Mouse (Mus musculus): ENCODE results near the gene Sphk1.

The Sphk1 gene

DNA sequence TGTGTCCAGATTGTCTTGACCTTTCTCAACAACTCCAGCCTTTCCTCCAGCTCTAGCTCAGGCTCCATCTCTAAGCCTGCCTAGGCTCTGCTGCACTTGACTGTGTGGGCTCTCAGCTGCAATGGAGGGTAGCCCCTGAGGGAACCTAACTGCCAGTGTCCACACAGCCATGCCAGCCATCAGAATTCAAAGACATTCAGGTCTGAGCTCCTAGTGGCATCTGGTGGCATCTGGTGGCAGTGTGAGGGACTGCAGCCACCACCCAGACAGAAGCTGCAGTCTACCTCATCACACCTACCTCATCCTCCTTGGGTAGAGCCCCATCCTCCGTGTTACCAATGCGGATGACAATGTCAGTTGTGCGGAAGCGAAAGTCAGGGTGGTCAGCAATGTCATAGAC is 12.4 kb downstream of the Sphk1 start:
- no peak for DNase-seq

DNA sequence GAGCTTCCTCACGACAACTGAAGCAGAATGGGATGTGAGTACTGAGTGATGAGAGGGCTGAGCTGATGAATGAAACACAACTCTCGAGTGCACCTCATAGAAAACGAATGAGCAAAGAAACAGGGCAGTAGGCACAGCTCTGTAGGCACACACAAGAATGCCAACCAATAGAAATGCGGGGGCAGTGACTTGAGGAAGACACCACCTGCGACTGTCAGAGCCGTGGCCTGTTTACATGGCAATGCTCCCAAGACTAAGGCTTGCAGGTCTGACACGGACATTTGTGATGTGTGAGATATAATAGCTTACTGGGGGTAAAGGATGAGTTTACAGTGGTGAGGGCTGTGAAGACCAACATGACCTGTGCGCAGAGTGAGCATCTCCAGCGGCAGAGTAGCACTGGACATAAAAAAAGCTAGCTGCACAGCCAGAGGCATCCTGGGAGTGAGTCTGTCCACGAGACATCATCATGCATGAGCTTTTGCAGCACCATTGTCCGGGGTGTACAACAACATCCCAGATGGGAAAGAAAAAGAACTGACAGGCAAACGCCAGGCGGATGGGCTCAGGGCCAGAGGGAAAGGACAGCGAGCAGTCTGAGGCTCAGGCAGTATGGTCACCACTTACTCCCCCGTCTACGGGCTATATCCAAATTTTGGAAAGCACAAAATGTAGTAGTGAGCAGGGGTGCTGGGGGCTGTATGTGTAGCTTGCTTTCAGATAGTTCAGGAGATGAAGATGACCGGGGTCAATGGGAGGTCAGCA is 16.8 kb downstream of the Sphk1 start:
- DNase-seq = no peak

DNA sequence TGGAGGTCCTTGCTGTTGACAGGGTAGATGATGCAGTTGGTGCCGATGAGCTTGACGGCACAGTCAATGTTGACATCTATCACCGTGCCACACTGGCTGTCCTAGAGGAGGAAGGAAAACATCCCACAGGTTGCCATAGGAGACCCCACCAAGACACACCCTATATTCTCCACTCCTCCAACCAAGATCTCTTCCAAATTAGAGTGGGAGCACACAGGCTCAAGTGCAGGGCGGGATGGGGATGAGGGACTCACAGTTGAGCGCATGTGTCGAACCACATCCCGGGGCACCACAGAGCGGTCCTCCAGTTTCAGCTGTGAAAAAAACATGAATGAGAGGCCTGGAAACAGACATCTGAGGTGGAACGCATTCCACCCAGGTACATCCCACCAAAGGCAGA is 18.1 kb downstream of the Sphk1 start:
- no peak for DNase-seq

DNA sequence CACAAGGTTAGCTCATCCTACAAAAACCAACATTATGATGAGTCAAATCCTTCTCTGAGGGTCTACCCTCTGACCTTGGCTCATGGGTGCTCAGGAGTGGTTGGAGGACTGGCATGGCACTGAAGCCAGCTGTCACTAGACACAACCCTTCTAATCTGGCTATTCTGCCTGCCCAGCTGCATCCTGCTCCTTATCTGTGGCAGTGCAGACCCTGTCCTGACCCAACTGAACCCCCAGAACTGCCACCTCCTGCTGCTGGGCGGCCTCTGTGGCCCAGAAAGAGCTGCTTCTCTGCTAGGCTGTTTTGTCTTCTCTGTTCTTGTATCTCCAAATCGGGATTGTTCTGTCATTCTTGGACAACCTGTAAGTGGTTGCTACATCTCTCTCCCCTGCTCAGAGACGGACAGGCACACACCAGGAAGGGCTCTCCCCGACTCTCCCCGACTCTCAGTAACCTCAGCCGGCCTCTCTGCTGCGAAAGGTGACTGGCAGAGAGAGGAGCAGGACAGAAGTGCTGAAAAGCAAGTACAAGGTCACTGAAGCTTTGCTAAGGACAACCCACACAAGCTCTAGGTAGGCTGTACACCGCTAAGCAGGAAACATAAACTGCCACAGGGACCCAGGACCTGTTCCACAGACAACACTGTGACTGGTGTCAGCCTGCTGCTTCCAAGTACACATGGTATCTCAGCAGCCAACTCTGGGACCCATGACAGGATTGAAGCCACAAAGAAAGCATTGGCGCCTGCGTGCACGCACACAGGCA is 18.7 kb downstream of the Sphk1 start:
- no peak for DNase-seq

DNA sequence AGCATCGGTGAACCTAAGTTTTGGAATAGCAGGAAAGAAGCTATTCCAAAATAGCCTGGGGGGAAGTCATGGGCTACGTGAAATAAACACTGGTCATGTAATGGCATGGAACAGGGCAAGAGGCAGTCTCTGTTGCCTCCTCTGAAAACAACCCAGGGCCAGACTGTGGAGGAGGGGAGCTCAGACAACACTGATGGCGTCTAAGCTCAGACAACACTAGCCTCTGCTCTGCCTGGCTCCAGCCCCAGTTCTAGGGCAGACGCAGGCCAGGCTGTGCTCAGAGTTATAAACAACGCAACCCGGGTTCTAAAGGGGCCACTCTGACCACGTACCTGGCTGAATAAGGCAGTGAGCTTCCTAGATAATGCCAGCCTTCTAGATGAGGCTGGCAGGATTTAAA is 20.0 kb downstream of the Sphk1 start:
- DNase-seq = no peak

DNA sequence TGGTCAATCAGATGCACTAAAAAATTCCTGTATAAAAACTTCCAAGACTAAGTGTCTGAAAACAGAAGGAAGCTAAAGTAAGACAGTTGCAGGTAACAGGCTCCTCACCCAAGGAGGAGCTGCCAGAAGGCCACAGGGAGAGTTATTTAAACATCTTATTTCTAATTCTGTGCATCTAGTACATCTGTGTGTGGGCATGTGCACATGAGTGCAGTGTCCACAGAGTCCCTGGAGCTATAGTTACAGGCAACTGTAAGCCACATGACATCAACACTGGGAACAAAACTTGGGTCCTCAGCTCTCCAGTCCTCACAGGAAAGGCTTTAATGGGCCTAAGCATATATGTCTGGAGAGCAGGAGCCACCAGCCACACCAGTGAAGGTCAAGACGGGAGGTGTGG is 21.5 kb downstream of the Sphk1 start:
- no peak for DNase-seq

DNA sequence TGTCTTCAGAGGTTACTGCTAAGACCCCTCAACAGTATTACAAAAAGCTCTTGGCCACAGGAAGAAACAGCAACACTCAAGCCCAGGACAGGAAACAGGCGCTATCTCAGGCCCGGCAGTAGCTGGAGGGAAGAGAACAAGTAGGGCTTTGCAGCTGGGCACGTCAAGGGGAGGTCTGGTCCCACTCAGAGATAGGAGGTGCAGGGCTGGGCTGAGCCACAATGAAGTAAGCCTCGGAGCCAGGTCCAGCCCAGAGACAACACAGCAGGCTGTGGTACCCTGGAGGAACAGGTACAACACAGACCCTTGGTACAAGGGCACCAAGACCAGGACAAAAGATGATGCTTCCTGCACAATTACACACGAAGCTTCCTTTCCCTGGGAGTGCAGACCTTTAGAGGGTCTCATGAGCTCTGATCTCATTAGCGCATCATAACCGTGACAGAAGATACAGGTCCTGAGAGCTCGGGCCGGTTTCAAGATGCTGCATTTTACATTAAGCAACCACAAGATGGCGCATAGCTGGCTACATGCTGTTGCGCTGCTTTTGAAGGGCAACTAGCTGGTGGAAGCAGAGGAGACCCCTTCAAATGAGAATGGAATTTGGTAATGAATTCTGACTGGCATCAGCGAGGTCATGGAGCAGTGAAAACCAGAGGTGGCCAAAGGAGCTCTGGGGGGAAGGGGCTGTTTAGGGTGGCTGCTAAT is 23.6 kb downstream of the Sphk1 start:
- DNase-seq = no peak

DNA sequence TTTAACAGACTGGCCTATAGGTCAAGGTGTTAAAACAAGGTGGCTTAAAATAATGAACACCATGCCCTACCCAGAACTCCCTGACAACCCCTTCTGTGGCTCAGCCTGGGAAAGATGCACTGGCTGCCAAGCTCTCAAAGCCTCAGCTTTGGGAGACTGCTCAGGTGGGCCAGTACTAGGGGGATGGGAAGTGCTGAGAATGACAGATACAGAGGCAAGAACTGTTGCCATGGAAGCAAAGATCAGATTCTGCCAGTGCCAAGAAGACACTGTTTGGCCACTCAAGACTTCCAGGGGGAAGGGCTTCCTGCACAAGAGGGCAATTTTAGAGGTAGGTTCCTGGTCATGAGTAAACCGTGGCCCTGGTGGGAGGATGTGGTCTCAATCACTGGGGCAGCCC is 24.8 kb downstream of the Sphk1 start:
- no peak for DNase-seq

DNA sequence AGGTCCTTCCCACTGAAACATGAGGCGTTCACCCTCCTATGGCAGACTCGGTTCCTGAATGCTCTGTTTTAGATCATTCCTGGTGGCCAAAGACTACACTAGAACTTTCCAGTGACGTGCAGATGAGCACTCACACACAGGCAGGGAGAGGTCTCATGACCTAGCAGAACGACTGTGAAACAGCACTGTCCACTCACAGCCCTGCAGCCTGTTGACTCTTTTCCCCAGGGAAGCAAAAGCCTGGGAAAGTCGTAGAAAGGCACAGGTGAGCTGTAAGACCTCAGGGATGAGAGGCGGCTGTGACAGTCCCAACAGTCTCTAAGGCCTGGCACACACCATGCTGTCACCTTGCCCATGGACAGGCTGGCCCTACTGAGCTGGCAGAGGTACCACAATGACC is 25.6 kb downstream of the Sphk1 start:
- no peak for DNase-seq

DNA sequence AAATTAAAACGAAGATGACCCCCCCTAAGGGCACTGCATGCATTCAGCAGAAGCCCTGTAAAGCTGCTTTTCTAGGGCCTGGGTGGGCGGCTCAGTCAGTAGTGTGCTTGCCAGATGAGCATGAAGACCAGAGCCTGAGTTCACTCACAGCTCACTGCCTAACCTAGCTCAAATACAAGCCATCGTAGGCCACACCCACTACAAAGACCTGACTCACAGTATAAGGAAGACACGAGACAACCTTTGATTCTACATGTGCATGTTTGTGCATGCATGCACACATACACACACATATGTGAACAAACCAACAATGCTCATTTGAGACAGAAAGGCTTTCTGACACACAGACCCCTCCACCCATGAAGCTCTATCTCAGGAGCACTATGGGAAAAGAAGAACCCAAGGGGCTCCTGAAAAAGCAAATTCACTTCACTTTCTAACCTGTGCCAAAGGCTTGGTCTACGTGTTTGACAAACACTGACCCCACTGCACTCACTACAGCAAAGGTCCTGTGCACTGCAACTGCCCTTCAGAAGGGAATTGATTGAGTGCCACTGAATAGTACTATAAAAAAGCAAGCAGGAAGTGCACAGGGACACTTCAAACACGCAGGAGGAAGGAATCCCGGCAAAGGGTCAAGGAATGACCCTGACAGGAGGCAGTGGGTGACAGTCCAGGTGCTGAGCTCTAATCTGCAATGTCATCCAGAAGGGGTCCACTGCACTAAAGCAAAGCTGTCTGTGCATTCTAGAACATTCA is 34.7 kb downstream of the Sphk1 start:
- DNase-seq = no peak

DNA sequence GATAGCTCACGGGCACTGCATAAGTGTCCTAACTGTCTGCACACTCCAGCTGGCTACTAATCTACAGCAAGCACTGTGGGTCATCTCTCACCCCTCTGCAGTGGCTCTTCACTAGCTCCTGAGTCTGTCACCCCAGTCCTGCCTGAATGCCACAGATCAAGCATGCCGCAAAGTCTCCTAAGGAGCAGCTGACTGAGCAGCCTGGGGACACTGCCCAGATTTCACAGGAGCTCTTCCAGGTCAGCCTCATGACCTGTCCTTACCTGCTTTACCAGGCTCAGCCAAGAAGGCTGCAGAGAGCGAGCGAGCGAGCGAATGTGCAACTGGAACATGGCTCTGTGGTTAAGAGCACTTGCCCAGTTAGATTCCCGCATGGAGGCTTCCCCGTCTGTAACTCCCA is 36.8 kb downstream of the Sphk1 start:
- no peak for DNase-seq

DNA sequence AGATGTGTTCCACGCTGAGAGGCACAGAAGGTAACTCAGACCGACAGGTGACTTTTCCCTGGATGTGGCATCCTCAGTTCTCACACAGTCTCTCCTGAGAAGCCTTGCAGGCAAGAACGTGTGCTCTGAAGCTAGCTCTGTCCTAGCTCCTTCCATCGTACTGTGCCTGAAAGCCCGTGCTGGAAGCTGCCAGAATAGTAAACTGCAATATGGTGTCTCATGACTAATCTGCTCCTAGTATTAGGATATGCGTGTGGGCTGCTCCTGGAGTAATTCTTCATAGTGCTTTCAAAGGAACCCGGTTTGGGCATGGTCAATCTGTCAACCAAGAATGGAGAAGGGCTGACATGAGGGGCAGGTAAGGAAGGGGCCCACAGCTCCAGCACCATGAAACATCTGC is 40.1 kb downstream of the Sphk1 start:
- no peak for DNase-seq

DNA sequence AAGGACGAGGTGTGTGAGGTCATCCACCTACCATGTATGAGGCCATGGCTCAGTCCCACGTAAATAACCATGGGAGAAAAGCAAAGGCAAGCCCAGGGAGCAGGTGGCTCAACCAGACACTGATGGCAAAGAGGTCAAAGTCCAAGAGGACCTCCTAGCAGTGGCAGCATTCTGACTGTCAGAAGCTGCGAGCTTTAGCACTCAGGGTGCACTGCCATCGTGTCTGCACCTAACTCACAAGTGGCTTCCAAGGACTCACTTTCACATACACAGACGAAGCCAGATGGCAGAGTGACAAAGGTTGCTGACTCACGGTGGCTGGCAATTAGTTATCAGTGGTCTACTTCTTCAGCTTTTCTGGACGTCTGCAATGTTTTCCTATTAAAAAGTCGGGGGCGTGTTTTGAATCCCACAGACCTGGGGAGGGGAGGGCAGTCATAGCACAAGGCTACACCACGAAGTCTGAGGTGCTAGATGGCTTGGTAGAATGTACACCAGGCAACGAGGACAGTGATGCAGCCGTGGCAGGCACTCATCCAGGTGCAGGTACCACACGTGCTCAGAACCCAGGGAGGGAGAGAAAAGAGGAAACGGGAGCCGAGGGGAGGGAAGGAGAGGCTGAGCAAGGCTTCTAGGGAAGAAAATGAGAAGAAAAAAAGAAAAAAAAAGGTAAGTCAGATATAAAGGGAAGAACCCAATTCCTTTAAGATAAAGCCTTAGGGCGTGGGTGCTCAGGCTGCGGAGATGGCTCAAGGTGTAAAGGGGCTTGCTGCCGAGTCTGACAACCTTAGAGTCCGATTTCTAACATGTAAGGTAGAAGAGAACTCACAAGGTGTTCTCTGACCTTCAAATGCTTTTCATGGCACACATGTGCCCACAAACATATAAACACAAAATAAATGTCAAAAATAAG is 41.3 kb downstream of the Sphk1 start:
- no peak for DNase-seq

DNA sequence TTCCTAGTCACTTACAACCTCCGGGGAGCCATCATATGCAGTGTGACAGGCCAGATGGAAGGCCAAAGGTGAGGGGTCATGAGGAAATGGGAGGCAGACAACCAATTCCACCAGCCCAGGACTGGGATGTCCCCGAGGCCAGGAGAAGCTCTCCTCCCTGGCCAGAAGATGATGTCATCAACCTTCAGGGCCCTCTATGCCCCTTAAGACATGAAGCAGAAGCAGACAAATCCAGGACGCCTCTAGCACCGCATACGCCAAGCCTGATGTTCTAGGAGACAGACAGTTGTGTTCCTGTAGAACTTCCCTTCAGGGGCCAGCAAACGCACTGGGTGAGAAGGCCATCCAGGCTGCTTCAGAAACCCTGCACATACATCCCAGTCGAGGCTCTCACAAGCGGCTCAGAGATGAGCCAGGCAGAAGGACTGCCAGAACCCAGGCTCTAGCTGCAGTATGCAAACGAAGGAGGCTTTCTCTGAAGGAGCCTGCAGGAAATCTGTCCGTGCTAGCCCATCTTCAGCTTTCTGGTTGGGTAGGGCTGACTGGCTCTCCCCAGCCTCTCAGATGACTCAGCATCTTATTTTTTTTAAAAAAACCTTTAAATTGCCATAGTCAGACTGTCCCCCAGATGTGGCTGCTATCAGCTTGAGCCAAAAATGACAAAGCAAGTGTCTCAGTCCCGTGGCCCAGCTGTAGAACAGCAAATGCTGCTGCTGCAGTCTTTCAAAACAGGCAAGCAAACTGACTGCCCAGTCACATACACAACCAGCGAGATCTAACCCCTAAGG is 42.2 kb downstream of the Sphk1 start:
- no peak for DNase-seq

DNA sequence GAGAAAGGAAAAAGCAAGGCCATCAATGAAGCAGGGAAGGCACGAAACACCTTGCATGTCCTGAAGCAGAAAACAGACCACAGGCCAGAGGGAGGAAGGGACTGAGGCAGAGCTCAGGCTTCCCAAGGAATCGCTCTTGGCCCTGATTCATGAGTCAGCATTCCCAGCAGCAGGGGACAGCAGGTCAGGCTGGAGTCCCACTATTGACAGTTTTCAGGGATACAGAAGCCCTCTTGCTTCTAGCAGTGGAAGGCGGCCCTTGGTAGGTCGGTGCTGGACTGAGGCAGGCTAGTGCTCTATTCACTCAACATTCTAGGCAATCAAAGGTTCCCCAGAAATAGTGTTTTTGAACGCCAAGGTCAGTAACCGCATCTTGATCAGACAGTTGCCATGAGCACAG is 43.8 kb downstream of the Sphk1 start:
- no peak for DNase-seq

DNA sequence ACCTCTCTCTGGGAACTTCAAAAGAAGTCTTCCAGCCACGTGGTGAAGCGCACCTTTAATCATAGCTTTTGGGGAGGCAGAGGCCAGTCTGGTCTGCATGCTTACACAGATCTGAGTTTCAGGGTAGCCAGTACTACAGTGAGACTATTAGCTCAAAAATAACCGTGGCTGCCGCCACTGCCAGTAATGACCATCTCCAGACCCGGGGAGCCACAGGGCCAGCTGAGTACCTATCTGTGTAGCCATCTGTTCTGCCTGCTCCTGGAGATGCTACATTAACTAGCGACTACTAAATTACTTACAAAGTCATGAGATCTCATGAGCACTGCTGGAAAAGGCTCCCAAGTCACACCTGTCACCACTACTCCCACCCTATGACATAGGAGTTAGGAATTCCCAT is 44.3 kb downstream of the Sphk1 start:
- DNase-seq = no peak

DNA sequence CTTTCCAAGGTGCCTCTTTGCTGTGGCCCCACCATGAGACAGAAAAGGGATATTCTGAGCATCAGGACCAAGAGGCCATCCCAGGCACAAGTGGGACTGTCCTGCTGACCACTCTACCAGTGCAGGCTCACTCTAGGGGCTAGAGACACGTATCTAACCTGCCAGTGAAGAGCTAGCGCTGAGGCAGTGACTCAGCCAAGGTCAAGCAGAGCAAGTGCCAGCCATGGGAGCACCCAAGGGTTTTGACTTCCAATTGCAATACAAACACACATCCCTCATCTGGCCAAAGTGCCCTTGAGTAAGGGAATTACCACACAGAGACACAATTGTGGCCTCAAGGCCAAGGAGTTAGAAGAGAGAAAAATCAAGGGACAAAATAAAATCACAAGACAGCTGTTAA is 44.7 kb downstream of the Sphk1 start:
- no peak for DNase-seq

DNA sequence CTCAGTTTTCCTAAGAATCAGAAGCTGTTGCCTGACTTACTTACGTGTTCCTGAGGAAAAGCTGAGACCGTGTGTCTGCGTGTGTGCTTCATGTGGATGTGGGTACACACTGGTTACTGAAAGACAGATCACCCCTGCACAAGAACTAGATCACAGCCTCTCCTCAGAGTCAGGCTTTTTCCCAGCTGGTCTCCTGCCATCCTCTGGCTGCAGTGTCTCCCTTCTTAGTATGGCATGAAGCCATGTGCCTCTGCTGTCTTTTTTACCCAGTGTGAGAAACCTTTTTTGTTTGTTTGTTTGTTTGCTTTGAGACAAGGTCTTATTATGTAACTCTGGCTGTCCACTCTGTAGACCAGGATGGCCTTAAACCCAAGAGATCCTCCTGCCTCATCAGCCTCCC is 48.6 kb downstream of the Sphk1 start:
- no peak for DNase-seq

DNA sequence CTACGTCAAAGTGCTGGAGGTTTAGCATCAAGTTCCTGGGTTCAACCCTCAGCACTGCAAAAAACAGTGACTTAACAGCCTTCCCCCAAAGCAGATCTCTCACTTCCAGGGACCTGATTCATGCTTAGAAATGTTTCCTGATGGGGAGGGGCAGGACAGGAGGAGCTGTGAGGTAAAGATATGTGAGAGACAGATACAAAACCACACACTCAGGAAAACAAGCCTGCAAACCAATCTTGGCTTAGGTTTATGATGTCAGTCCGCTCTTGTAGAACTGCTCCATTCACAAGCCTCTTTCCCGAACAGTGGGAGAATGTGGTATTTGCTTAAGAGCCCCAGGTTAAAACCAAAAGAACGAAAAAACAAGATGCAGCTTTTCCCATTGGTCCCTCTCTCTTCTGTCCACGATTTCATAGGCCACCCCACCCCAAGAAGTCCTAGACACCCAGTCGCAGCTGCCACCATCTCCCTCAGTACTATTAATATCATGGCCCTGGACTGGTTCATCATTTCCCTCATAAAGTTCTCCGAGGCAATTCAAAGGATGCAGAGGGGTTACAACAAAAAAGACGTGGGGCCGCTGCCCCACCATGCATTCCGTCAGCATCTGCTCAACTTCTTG is 49.4 kb downstream of the Sphk1 start:
- DNase-seq = no peak

DNA sequence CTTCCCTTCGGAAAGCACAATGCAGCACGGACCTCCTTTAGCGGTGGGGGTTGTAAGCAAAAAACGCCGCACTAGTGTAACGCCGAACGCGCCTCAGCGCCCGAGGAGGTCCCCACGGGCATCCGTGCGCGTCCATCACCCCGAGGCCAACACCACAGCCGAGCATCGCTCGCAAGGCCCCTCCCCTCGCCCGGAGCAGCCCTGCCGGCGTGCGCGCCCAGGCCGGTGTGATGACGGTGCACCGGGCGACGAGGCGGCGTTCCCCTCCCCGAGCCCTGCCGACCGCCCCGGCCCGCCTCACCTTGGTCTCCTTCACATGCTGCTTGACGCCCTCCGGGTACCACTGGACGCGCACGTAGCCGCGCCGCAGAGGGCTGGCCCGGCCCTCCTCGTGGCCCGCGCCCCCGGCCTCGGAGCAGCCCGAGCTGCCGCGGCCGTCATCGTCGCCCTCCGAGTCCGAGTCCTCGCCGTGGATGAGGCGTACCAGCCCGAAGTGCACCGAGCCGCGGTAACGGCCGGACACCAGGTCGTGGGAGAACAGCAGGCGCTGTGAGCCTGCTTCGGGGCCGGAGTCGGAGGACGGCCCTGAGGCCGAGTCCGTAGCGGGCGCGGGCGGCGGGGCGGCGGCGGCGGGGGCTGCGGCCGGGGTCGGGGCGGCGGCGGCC is 50.1 kb downstream of the Sphk1 start:
- peak; percentile 28 to 42 for DNase-seq

All from thymus, adult 18-20 months (tissue).